Mouse (Mus musculus) ZHBTc4 (cell line): ENCODE results near the gene Mgat5b.

Experiments
- DNase-seq: peaks from one replicate; pipeline ENCODE4 v3.0.0-alpha.2; 2011; ENCODE audit warnings: low read depth, low spot score

Mgat5b gene

GRCm38 (mm10) chr11:116980313-116980712 lies 61.6 kb downstream of the Mgat5b start:
- no peak for DNase-seq

- no peak for DNase-seq
Measured at GRCm38 (mm10) chr11:116982543-116982942, 63.9 kb downstream of the Mgat5b start.

DNA sequence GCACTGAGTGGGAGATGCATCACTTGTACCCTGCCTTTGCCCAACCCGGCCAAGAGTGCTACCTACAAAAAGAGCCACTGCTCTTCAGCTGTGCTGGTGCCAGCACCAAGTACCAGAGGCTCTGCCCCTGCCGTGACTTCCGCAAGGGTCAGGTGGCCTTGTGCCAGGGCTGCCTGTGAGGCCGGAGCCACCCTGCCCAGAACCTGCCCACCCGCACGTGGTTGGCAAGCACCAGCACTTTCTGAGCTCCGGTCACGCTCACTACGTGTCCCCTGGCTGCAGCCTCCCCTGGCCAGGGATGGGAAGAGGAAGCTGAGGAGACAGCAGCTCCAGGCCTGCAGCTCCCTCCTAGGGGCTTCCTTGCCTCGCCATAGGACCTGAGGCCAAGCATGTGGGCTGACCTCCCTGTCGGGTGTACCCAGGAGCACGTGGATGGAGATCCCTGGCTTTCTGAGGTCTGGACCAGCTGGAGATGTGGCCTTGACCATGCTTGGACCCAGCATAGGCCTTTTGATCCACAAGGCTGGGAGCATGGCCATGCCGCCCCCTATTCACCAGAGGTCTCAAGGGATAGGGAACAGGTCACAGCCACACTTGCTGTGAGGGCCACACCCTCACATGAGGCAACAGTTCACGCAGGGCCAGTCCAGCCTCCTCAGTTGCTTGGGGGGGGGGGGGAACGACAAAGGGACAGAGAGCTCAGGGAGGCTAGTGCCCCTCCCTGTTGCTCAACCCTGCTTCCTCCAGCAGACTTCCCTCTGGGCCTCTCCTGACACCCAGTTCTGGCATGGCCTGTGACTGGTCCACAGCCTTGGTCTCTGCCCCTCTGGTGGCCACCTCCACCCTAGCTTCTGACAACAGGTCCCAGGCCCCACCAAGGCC lies 67.1 kb downstream of the Mgat5b start:
- DNase-seq = no peak

DNA sequence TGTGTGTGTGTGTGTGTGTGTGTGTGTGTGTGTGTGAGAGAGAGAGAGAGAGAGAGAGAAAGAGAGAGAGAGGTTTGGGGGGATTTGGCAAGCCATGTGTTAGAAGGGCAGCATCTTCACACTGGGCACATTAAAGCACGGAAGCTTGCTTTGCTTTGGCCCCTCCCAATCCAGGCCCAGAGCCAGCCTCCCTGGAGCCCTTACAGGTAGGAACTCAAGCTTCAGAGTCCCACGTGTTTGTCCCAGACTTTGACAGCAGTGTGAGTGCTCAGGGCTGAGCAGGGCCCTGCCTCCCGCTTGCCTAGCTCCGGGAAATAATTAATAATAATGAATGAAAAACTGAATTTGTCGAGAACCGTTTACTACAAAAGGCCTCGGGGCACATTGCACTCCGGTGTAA lies 69.5 kb downstream of the Mgat5b start:
- DNase-seq = no peak

DNA sequence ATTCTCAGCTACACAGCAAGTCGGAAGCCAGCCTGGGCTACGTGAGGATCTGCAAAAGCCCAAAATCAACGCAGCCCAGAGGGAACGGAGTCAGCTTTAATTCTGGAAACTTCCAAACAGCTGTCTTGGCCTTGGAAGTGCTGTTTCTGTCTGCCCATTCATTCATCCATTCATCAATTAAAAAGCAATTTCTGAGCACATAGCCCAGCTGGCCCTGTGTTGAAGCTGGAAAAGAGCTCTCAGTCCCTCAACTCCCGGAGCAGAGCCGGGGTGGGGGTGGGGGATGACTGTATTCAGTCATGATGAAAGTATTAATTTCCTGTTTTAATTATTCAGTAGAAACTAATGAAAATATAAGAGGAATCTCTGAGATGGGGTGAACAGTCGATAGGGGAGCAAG lies 71.6 kb downstream of the Mgat5b start:
- DNase-seq = no peak

- DNase-seq = no peak
Measured at GRCm38 (mm10) chr11:116991410-116991809, 72.7 kb downstream of the Mgat5b start.

DNA sequence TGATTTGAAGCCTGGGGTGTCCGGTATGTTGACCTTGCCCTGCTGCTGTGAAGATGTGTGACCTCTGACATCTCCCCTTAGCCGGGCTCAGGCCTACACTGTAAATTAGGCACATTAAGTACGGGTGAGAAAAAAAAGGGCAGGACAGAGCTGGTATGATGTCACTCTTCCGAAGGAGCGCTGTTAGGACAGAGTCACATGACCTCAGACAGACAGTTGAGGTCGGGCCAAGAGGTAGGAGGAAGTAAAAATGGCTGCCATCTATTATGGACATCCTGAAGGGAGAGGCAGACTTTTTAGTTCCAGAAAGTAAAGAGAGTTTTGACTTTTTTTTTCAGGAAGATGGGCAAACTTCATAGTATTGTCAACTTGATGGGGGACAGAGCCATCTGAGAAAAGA lies 73.3 kb downstream of the Mgat5b start:
- DNase-seq = peak; percentile 66

DNA sequence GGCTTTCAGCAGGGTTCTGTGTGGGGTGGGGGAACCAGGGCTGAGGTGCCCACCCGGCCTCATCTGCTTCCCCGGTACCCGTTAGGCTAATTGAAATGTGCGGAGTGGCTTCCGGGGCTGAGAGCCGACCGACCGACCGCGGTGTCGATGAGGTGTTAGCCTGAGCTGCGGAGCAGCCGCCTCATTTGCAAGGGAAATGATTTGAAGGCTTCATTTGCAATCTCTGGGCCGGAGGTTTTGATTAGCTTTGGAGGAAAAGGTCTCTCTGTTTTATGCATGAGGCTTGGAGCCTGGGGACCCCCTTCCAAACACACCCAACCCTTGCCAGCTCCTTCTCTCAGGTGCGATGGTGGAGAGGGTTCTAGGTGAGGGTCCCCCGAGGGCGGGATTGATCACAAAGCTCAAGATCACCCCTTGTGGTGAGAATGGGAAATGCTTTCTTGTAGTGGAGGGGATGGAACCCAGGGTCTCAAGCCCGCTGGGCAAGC lies 75.5 kb downstream of the Mgat5b start:
- peak; percentile 79 for DNase-seq

- DNase-seq = peak; percentile 65
Measured at GRCm38 (mm10) chr11:116996976-116997375, 78.3 kb downstream of the Mgat5b start.

- DNase-seq = peak; percentile 83
Measured at GRCm38 (mm10) chr11:116998935-116999334, 80.3 kb downstream of the Mgat5b start.

DNA sequence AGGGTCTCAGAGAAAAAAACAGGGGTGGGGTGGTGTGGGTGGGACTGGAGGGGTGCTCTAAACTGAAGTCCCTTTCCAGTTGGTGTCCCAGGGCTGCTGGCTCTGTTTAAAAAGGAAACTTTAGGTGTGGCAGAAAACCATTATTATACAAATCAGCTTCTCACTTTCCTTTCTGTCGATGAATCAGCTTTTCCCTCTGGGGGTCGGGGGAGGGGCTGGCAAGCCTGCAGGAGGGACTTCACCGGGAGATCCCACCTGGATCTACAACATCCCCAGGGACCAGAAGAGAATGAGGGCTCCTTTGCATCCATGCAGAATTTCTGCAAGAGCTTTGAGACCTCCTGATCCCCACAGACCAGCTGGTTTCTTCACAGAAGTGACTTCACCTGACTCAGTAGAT lies 81.6 kb downstream of the Mgat5b start:
- peak; percentile 92 for DNase-seq

DNA sequence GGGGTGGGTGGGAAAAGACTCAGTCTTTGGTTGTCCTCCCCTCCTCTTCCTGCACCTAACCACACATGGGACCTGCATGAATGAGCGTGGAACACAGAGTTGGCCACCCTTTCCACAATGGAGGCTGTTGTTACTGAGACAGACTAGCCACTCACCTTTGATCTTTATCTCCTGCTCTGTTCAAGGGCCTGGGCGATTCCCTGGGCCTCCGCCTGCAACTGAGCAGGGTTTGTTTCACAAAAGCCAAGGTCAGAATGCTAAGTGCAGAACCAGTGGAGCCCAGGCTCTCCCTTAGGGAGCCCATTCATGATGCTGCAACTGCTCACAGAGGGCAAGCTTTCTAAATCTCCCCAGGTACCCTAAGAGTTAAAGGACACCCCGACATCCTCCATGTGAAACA lies 83.1 kb downstream of the Mgat5b start:
- DNase-seq = peak; percentile 84

- no peak for DNase-seq
Measured at GRCm38 (mm10) chr11:117003503-117003902, 84.8 kb downstream of the Mgat5b start.

GRCm38 (mm10) chr11:117004277-117004676 lies 85.6 kb downstream of the Mgat5b start:
- DNase-seq = peak; percentile 71

DNA sequence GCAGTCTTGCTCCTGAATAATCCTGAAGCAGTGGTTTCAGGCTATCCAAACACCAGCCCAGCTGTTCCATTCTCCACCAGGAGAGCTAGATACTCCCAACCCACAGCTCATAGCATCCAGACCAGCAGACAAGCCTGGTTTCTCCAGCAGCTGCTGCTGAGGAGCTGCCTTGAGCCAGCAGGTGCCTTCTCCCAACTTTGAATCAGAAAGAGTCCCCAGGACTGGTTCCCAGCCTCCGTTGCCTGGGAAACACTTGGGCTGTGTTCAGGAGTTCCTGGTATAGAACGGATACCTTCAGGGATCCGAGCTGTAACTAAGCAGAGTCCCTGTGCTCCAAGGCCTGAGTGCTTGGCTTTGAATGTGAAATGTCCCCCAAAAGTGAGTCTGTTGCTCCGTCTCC lies 98.8 kb downstream of the Mgat5b start:
- no peak for DNase-seq

GRCm38 (mm10) chr11:117018410-117018809 lies 99.7 kb downstream of the Mgat5b start:
- DNase-seq = peak; percentile 96

DNA sequence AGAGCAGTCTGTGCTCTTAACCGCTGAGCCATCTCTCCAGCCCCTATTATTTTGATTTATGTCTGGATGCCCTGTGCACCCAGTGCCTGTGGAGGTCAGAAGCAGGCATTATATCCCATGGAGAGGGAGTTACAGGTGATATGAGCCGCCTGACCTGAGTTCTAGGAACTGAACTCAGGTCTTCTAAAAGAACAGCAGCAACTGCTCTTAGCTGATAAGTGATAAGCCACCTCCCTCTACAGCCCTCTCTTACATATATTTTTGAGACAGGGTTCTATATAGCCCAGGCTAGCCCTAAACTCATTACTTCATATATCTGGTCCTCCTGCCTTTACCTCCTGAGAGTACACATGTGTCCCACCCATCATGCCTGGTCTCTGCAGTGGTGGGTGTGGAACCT lies 102.4 kb downstream of the Mgat5b start:
- DNase-seq = no peak

DNA sequence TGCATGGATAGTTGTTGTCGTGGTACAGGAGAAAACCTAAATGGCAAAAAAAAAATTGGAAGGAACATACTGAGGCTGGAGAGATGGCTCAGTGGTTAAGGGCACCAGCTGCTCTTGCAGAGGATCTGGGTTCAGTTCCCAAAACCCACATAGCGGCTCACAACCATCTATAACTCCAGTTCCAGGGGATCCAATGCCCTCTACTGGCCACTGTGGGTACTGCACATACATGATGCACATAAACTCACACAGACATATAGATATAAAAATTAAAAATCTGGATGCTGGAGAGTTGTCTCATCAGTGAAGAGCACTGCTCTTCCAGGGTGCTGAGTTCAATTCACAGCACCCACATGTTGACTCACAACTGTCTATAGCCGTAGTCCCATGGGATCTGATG lies 104.9 kb downstream of the Mgat5b start:
- DNase-seq = peak; percentile 64

- DNase-seq = peak; percentile 71
Measured at GRCm38 (mm10) chr11:117027681-117028080, 109.0 kb downstream of the Mgat5b start.

DNA sequence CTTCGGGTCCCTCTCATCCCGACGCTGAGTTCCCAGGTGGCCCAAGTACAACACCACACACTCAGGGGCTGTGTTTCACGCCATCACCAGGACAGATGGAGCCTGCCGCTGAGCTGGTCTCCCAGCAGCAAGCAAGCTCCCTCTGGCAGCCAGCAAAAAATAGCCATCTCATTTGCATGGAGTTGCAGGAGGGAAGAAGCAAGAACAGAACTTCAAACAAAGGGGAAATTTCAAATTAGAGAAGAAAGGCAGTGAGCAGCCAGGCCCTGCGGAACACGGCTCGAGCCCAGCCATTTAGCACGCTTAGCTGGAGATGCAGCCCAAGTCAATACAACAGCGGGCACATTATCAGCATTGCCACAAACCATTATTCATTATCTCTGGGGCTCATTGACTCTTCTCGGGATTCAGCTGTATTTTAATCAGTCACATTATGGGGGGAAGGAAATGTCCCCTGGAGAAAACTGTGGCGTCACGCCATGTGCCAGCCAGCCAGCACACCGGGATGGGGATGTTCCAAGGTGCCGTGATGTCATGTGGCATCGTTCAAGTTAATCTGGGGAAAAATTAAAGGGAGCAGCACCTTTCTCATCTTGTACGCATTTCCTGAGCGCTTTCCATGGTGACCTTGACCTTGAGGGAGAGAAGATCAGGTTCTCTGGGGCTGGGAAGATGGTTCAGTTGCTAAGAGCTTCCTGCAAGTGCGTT lies 110.4 kb downstream of the Mgat5b start:
- no peak for DNase-seq

DNA sequence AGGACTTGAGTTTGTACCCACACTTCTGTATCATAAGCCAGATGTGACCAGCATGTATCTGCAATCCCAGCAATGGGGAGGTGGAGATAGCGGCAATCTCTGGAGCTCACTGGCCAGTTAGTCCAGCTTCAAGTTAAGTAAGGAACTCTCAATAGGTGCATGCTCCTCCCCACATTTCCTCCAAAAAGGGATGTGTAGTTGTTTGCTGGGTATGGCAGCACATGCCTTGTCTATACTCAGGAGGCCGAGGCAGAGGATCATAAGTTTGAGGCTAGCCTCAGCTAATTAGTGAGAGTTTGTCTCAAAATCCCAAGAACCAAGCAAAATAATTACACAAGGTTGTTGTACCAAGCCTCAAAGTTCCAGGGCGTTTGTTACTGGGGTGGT lies 110.9 kb downstream of the Mgat5b start:
- DNase-seq = no peak

DNA sequence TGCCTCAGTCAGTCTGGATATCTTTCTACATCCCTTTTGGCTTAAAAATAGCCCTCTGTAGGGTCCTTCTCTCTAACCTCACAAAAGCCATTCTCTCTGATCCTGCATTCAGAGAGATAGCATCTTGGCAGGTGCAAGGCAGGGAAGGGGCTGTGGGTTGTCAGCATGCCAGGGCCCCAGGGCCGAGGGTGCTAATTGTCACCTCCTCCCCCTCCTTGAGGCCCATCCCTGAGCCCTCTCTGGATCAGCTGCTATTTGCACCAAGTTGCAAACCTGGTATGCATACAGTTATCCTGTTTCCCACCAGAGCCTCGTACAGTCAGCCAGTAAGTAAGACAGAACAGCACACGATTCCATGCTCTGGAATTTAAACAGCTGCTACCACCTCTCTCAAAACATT lies 111.4 kb downstream of the Mgat5b start:
- DNase-seq = no peak
